Mouse (Mus musculus): ENCODE results near the gene Plxna2. TPM values are rescaled to one million over a fixed set of nuclear protein-coding genes. Genes with fewer than 3 reads are reported as not detected.

Plxna2 gene
- polyA plus RNA-seq, 2 experiments: 11.0 to 11.9 TPM

GRCm38 (mm10) chr1:194693488-194693887, 75.5 kb downstream of the Plxna2 start:
- H3K27me3 ChIP-seq (ENCODE audit: control insufficient read depth, insufficient read depth, low read length): no peaks in the 10 kb centered on the region
- H3K27ac ChIP-seq (replicated peaks; ENCODE audit: low read depth, low read length): no peak overlapping the region
- H3K9me3 ChIP-seq (ENCODE audit: control insufficient read depth, low read length): no peaks in the 10 kb centered on the region
- 81% methylated on average over 2 of the region's 2 CpGs for WGBS
- H3K9ac ChIP-seq (ENCODE audit: low read depth, low read length, severe bottlenecking): no peak overlapping the region
- ATAC-seq (ENCODE audit: low FRiP score, low read depth) (no peak), DNase-seq (ENCODE audit: low spot score) (no peak)
- no peak overlapping the region for H3K4me2 ChIP-seq (replicated peaks; ENCODE audit: low read depth, low read length, severe bottlenecking)
- no peak overlapping the region for H3K4me3 ChIP-seq (replicated peaks; ENCODE audit: low read length)
- TF ChIP-seq POLR2A (IDR thresholded peaks at IDR 0.05; ENCODE audit: borderline replicate concordance, extremely low read depth, insufficient read depth, insufficient read length): no peak
- 0 out of 2 replicates have a peak, but pooled peaks cover 2% of the 10 kb centered on the region for H3K4me1 ChIP-seq (ENCODE audit: control insufficient read depth, insufficient read depth, low read length)
- no peaks in the 10 kb centered on the region for H3K36me3 ChIP-seq (ENCODE audit: control insufficient read depth, insufficient read depth, low read length)

GRCm38 (mm10) chr1:194694805-194695204, 76.8 kb downstream of the Plxna2 start:
- H3K4me1 ChIP-seq (ENCODE audit: control insufficient read depth, insufficient read depth, low read length): 0 out of 2 replicates have a peak, but pooled peaks cover 2% of the 10 kb centered on the region
- no peaks in the 10 kb centered on the region for H3K36me3 ChIP-seq (ENCODE audit: control insufficient read depth, insufficient read depth, low read length)
- H3K9ac ChIP-seq (ENCODE audit: low read depth, low read length, severe bottlenecking): no peak overlapping the region
- WGBS: 96% methylated on average over 2 of the region's 2 CpGs
- H3K9me3 ChIP-seq (ENCODE audit: control insufficient read depth, low read length): no peaks in the 10 kb centered on the region
- DNase-seq (ENCODE audit: low spot score) (no peak), ATAC-seq (ENCODE audit: low FRiP score, low read depth) (no peak)
- H3K4me3 ChIP-seq (replicated peaks; ENCODE audit: low read length): no peak overlapping the region
- H3K4me2 ChIP-seq (replicated peaks; ENCODE audit: low read depth, low read length, severe bottlenecking): no peak overlapping the region
- H3K27ac ChIP-seq (replicated peaks; ENCODE audit: low read depth, low read length): no peak overlapping the region
- H3K27me3 ChIP-seq (ENCODE audit: control insufficient read depth, insufficient read depth, low read length): no peaks in the 10 kb centered on the region
- no peak for TF ChIP-seq POLR2A (IDR thresholded peaks at IDR 0.05; ENCODE audit: borderline replicate concordance, extremely low read depth, insufficient read depth, insufficient read length)

GRCm38 (mm10) chr1:194697439-194697838, 79.4 kb downstream of the Plxna2 start:
- no peaks in the 10 kb centered on the region for H3K36me3 ChIP-seq (ENCODE audit: control insufficient read depth, insufficient read depth, low read length)
- 0 out of 2 replicates have a peak, but pooled peaks cover 2% of the 10 kb centered on the region for H3K4me1 ChIP-seq (ENCODE audit: control insufficient read depth, insufficient read depth, low read length)
- no peak overlapping the region for H3K4me2 ChIP-seq (replicated peaks; ENCODE audit: low read depth, low read length, severe bottlenecking)
- ATAC-seq (ENCODE audit: low FRiP score, low read depth): no peak
- no peak overlapping the region for H3K4me3 ChIP-seq (replicated peaks; ENCODE audit: low read length)
- WGBS: 68% methylated on average over 2 of the region's 2 CpGs
- no peaks in the 10 kb centered on the region for H3K9me3 ChIP-seq (ENCODE audit: control insufficient read depth, low read length)
- H3K27ac ChIP-seq (replicated peaks; ENCODE audit: low read depth, low read length): no peak overlapping the region
- H3K9ac ChIP-seq (ENCODE audit: low read depth, low read length, severe bottlenecking): no peak overlapping the region
- TF ChIP-seq POLR2A (IDR thresholded peaks at IDR 0.05; ENCODE audit: borderline replicate concordance, extremely low read depth, insufficient read depth, insufficient read length): no peak
- no peak for DNase-seq (ENCODE audit: low spot score)
- no peaks in the 10 kb centered on the region for H3K27me3 ChIP-seq (ENCODE audit: control insufficient read depth, insufficient read depth, low read length)

GRCm38 (mm10) chr1:194699321-194699720, 81.3 kb downstream of the Plxna2 start:
- H3K27ac ChIP-seq (replicated peaks; ENCODE audit: low read depth, low read length): no peak overlapping the region
- ATAC-seq (ENCODE audit: low FRiP score, low read depth) (no peak), DNase-seq (ENCODE audit: low spot score) (no peak)
- 63% methylated on average over 3 of the region's 3 CpGs for WGBS
- H3K27me3 ChIP-seq (ENCODE audit: control insufficient read depth, insufficient read depth, low read length): no peaks in the 10 kb centered on the region
- TF ChIP-seq POLR2A (IDR thresholded peaks at IDR 0.05; ENCODE audit: borderline replicate concordance, extremely low read depth, insufficient read depth, insufficient read length): no peak
- no peak overlapping the region for H3K4me2 ChIP-seq (replicated peaks; ENCODE audit: low read depth, low read length, severe bottlenecking)
- H3K9ac ChIP-seq (ENCODE audit: low read depth, low read length, severe bottlenecking): no peak overlapping the region
- H3K9me3 ChIP-seq (ENCODE audit: control insufficient read depth, low read length): no peaks in the 10 kb centered on the region
- H3K36me3 ChIP-seq (ENCODE audit: control insufficient read depth, insufficient read depth, low read length): no peaks in the 10 kb centered on the region
- H3K4me1 ChIP-seq (ENCODE audit: control insufficient read depth, insufficient read depth, low read length): 0 out of 2 replicates have a peak, but pooled peaks cover 2% of the 10 kb centered on the region
- no peak overlapping the region for H3K4me3 ChIP-seq (replicated peaks; ENCODE audit: low read length)

- no peak overlapping the region for H3K27ac ChIP-seq (replicated peaks; ENCODE audit: low read depth, low read length)
- ATAC-seq (ENCODE audit: low FRiP score, low read depth): no peak
- H3K27me3 ChIP-seq (ENCODE audit: control insufficient read depth, insufficient read depth, low read length): no peaks in the 10 kb centered on the region
- H3K4me3 ChIP-seq (replicated peaks; ENCODE audit: low read length): no peak overlapping the region
- no peaks in the 10 kb centered on the region for H3K36me3 ChIP-seq (ENCODE audit: control insufficient read depth, insufficient read depth, low read length)
- no peak overlapping the region for H3K4me2 ChIP-seq (replicated peaks; ENCODE audit: low read depth, low read length, severe bottlenecking)
- no peak for TF ChIP-seq POLR2A (IDR thresholded peaks at IDR 0.05; ENCODE audit: borderline replicate concordance, extremely low read depth, insufficient read depth, insufficient read length)
- H3K9me3 ChIP-seq (ENCODE audit: control insufficient read depth, low read length): no peaks in the 10 kb centered on the region
- no peak overlapping the region for H3K9ac ChIP-seq (ENCODE audit: low read depth, low read length, severe bottlenecking)
- H3K4me1 ChIP-seq (ENCODE audit: control insufficient read depth, insufficient read depth, low read length): 0 out of 2 replicates have a peak, but pooled peaks cover under 1% of the 10 kb centered on the region
- 40% methylated on average over 2 of the region's 2 CpGs for WGBS
- no peak for DNase-seq (ENCODE audit: low spot score)
Observed at GRCm38 (mm10) chr1:194703235-194703634, 85.2 kb downstream of the Plxna2 start.
